18 mouse cellular contexts compared by ENCODE assay signal in genomic region chr15:88017076-88017475, GRCm38 (mm10).
DNase-seq lines count a peak whose midpoint lies in the region; ATAC-seq and TF ChIP-seq lines count a peak whose summit lies in the region.
"Had no signal": no experiment of that assay in that cellular context is flagged by ENCODE, and none has a peak within 500 bp of the region (broad histone marks: within the 10 kb centered on the region; RNA-seq: fewer than 3 reads in every experiment).

No protein-coding gene starts in this region.

- no peak overlapping the region for H3ac ChIP-seq in myocyte (ENCODE audit: control insufficient read depth, insufficient read length)

- 91% methylated on average over 5 of the region's 5 CpGs for WGBS in midbrain, embryonic 11.5 days
- WGBS in midbrain, embryonic 10.5 days = 88% methylated on average over 5 of the region's 5 CpGs
- 83% methylated on average over 5 of the region's 5 CpGs for WGBS in liver, embryonic 11.5 days

- H3K27ac ChIP-seq in midbrain, embryonic 11.5 days (ENCODE audit: low read depth, low read length) = no peak overlapping the region
- no peak overlapping the region for H3K27ac ChIP-seq in midbrain, embryonic 10.5 days (replicated peaks)
- H3K27ac ChIP-seq in liver, embryonic 11.5 days (ENCODE audit: low read depth, low read length) = no peak overlapping the region
- H3K27ac ChIP-seq: forebrain, embryonic 13.5 days; limb, embryonic 13.5 days; liver, embryonic 15.5 days; midbrain, embryonic 13.5 days had no signal

- no peak for TF ChIP-seq POLR2A in myocyte (IDR thresholded peaks at IDR 0.05; ENCODE audit: insufficient read length, low read depth)

- H3K79me2 ChIP-seq in myocyte (ENCODE audit: control insufficient read depth, insufficient read depth) = no peaks in the 10 kb centered on the region

- DNase-seq in gastrocnemius, postnatal 10 days = peak; percentile 23
- DNase-seq in gastrocnemius, postnatal 36 days = no peak
- peak; percentile 56 for DNase-seq in midbrain, embryonic 11.5 days (ENCODE audit: low spot score, missing footprints)
- no peak for DNase-seq in midbrain, embryonic 10.5 days (ENCODE audit: low spot score)
- DNase-seq in cerebellum, adult 9-10 months = peak; percentile 10
- no peak for DNase-seq in liver, embryonic 11.5 days (ENCODE audit: low spot score)
- DNase-seq in heart, adult 8-10 months (ENCODE audit: low spot score) = no peak
- DNase-seq: heart, postnatal 10 days; kidney, adult 8-10 months; kidney, postnatal 14 days had no signal

- intact Hi-C loops in gastrocnemius, postnatal 36 days (cut with DNase I) = no loop called here

- H3K4me3 ChIP-seq in midbrain, embryonic 11.5 days (ENCODE audit: low read depth, low read length) = no peak overlapping the region
- no peak overlapping the region for H3K4me3 ChIP-seq in midbrain, embryonic 10.5 days
- no peak overlapping the region for H3K4me3 ChIP-seq in myocyte
- no peak overlapping the region for H3K4me3 ChIP-seq in liver, embryonic 11.5 days (ENCODE audit: low read depth, low read length)
- H3K4me3 ChIP-seq: erythroblast, embryonic 14.5 days; forebrain, embryonic 13.5 days; limb, embryonic 13.5 days; liver, embryonic 15.5 days; midbrain, embryonic 13.5 days had no signal

- no peak overlapping the region for H3K9ac ChIP-seq in midbrain, embryonic 11.5 days (ENCODE audit: low read length)
- no peak overlapping the region for H3K9ac ChIP-seq in liver, embryonic 11.5 days (ENCODE audit: low read depth, low read length)
- H3K9ac ChIP-seq: forebrain, embryonic 13.5 days; limb, embryonic 13.5 days; liver, embryonic 15.5 days; midbrain, embryonic 13.5 days had no signal

- no peaks in the 10 kb centered on the region for H3K9me3 ChIP-seq in midbrain, embryonic 11.5 days (ENCODE audit: control insufficient read depth, low read length)
- peaks cover 6% of the 10 kb centered on the region; the same call in 1 of the 2 replicates for H3K9me3 ChIP-seq in midbrain, embryonic 10.5 days (replicated peaks)
- H3K9me3 ChIP-seq in liver, embryonic 11.5 days (ENCODE audit: control insufficient read depth, low read length) = no peaks in the 10 kb centered on the region
- H3K9me3 ChIP-seq: limb, embryonic 13.5 days; midbrain, embryonic 13.5 days had no signal

- no peaks in the 10 kb centered on the region for H3K36me3 ChIP-seq in midbrain, embryonic 11.5 days (ENCODE audit: control insufficient read depth, insufficient read depth, low read length)
- no peaks in the 10 kb centered on the region for H3K36me3 ChIP-seq in midbrain, embryonic 10.5 days
- no peaks in the 10 kb centered on the region for H3K36me3 ChIP-seq in myocyte (ENCODE audit: control insufficient read depth, insufficient read depth)
- H3K36me3 ChIP-seq in liver, embryonic 11.5 days (ENCODE audit: control insufficient read depth, insufficient read depth, low read length) = no peaks in the 10 kb centered on the region
- H3K36me3 ChIP-seq: limb, embryonic 13.5 days; liver, embryonic 15.5 days; midbrain, embryonic 13.5 days had no signal

- ATAC-seq in midbrain, embryonic 11.5 days (ENCODE audit: low FRiP score) = no peak
- no peak for ATAC-seq in liver, embryonic 11.5 days (replicated peaks; ENCODE audit: low FRiP score)
- ATAC-seq: forebrain, embryonic 13.5 days; inflammation-experienced regulatory T-cells, adult 6 months; midbrain, embryonic 13.5 days had no signal

- no peak overlapping the region for H3K4me2 ChIP-seq in midbrain, embryonic 11.5 days
- no peak overlapping the region for H3K4me2 ChIP-seq in myocyte (ENCODE audit: low read depth)
- H3K4me2 ChIP-seq in liver, embryonic 11.5 days = no peak overlapping the region
- H3K4me2 ChIP-seq: forebrain, embryonic 13.5 days; heart, embryonic 11.5 days; limb, embryonic 13.5 days; liver, embryonic 15.5 days; midbrain, embryonic 13.5 days had no signal

- no peaks in the 10 kb centered on the region for H3K4me1 ChIP-seq in midbrain, embryonic 11.5 days (ENCODE audit: control insufficient read depth, insufficient read depth, low read length)
- no peaks in the 10 kb centered on the region for H3K4me1 ChIP-seq in midbrain, embryonic 10.5 days
- no peaks in the 10 kb centered on the region for H3K4me1 ChIP-seq in liver, embryonic 11.5 days (replicated peaks; ENCODE audit: control insufficient read depth, insufficient read depth, low read length)
- H3K4me1 ChIP-seq: forebrain, embryonic 13.5 days; limb, embryonic 13.5 days; liver, embryonic 15.5 days; midbrain, embryonic 13.5 days had no signal

- H3K27me3 ChIP-seq in midbrain, embryonic 11.5 days (ENCODE audit: control insufficient read depth, insufficient read depth, low read length) = no peaks in the 10 kb centered on the region
- H3K27me3 ChIP-seq in midbrain, embryonic 10.5 days (ENCODE audit: low read depth, poor library complexity, severe bottlenecking) = no peaks in the 10 kb centered on the region
- no peaks in the 10 kb centered on the region for H3K27me3 ChIP-seq in myocyte (ENCODE audit: control insufficient read depth, insufficient read depth, insufficient read length)
- H3K27me3 ChIP-seq in liver, embryonic 11.5 days (replicated peaks; ENCODE audit: control insufficient read depth, insufficient read depth, low read length) = no peaks in the 10 kb centered on the region
- H3K27me3 ChIP-seq: forebrain, embryonic 13.5 days; limb, embryonic 13.5 days; liver, embryonic 15.5 days; midbrain, embryonic 13.5 days had no signal

TF ChIP-seq in myocyte, 11 proteins besides CTCF, POLR2A, EP300 and RAD21:
- TF ChIP-seq USF1 (IDR thresholded peaks at IDR 0.05; ENCODE audit: low read depth) (no peak), MYOD1 (IDR thresholded peaks at IDR 0.05; ENCODE audit: control insufficient read depth in 1 of 3, insufficient read length in 2 of 3, low read depth in 2 of 3) (peak in 2 of 3 experiments; percentile 19 to 43), POLR2AphosphoS2 (IDR thresholded peaks at IDR 0.05; ENCODE audit: insufficient read length, low read depth) (no peak), MYOG (IDR thresholded peaks at IDR 0.05; ENCODE audit: control insufficient read depth in 1 of 3, insufficient read depth in 1 of 3, insufficient read length in 2 of 3, low read depth in 2 of 3) (peak in 1 of 3 experiments; percentile 64), SRF (IDR thresholded peaks at IDR 0.05; ENCODE audit: control insufficient read depth, insufficient read length, low read depth) (no peak), TCF3 (IDR thresholded peaks at IDR 0.05; ENCODE audit: insufficient read length, low read depth) (no peak)

Comparison
In these comparisons a context has a peak if more than half of its experiments do, and no peak if none do; other contexts are left out.
1. DNase-seq: peak in gastrocnemius, postnatal 10 days (single experiment), midbrain, embryonic 11.5 days (single experiment) and cerebellum, adult 9-10 months (single experiment); none in gastrocnemius, postnatal 36 days (0 of 2), midbrain, embryonic 10.5 days (single experiment), liver, embryonic 11.5 days (single experiment) and heart, adult 8-10 months (single experiment).